In the genomic region with DNA sequence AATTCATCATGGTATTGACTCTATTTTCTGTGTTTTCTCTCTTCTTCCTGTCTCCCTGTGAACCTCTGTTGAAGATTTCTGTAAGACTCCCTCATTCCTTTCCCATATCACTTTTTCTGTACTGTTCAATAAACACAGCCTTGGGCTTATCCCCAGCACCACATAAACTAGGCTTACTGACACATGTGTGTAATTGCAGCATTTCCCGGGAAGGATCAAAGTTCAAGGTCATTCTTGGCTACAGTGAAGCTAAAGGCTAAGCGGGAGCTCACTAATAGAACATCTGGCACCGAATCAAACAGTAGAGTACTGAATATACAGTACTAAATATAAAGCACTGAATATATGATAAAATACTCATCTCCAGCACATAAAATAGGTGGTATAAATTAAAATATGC, we compare ENCODE assay signal across 13 mouse cellular contexts.
"Had no signal": no experiment of that assay in that cellular context is flagged by ENCODE, and none has a peak within 500 bp of the region (broad histone marks: within the 10 kb centered on the region; RNA-seq: fewer than 3 reads in every experiment).

No protein-coding gene starts in this region.

- H3K4me2 ChIP-seq: limb, embryonic 15.5 days; liver, embryonic 15.5 days; neural tube, embryonic 15.5 days had no signal

- H3K27me3 ChIP-seq: limb, embryonic 15.5 days; liver, embryonic 15.5 days; neural tube, embryonic 15.5 days had no signal

- H3K4me1 ChIP-seq: limb, embryonic 15.5 days; midbrain, embryonic 10.5 days; neural tube, embryonic 15.5 days had no signal

- H3K4me3 ChIP-seq: limb, embryonic 15.5 days; liver, embryonic 15.5 days; midbrain, embryonic 10.5 days; myocyte; neural tube, embryonic 15.5 days had no signal

- ATAC-seq: intestine, embryonic 16.5 days had no signal

- DNase-seq: kidney, adult 8-10 months; kidney, postnatal 10 days; midbrain, embryonic 14.5 days; right cerebral cortex, adult 18-20 months; right cerebral cortex, postnatal 25 days; thymus, adult 18-20 months; thymus, postnatal 14 days had no signal

- H3K27ac ChIP-seq: limb, embryonic 15.5 days; liver, embryonic 15.5 days; midbrain, embryonic 10.5 days; neural tube, embryonic 15.5 days had no signal

- H3K9me3 ChIP-seq: limb, embryonic 15.5 days; liver, embryonic 15.5 days; midbrain, embryonic 10.5 days; neural tube, embryonic 15.5 days had no signal

- H3K36me3 ChIP-seq: limb, embryonic 15.5 days; liver, embryonic 15.5 days; neural tube, embryonic 15.5 days had no signal

- H3K9ac ChIP-seq: limb, embryonic 15.5 days; liver, embryonic 15.5 days; neural tube, embryonic 15.5 days had no signal
